Mouse (Mus musculus): ENCODE measurements around the gene Arf3.

- TF ChIP-seq GATA1 (IDR thresholded peaks at IDR 0.05; ENCODE audit: low read length) (no peak), TAL1 (IDR thresholded peaks at IDR 0.05; ENCODE audit: low read length) (no peak)
Measured at GRCm38 (mm10) chr15:98749093-98749492, 13.9 kb downstream of the Arf3 start.

All from erythroblast, embryonic 14.5 days (primary cell).